Mouse (Mus musculus) heart, postnatal 0 days (tissue): ENCODE measurements at regions not wholly inside any gene's neighbourhood (a gene's known extent, or its start where the extent isn't known, plus 50 kb on each side); places are given as distances from the start of the nearest gene placed in this dataset.
A peak's percentile ranks its signal among the peaks of the same experiment; 100 is the strongest.

Experiments used
- ATAC-seq: fragments of 200-750 bp; cut with Nextera tagmentation; 2 replicates; pipeline ENCODE4 v1.8.0; 2017; ENCODE audit warnings: low read depth, moderate number of reproducible peaks, moderate library complexity; ENCODE audit not compliant: insufficient read depth
- DNase-seq: peaks from one replicate; pipeline ENCODE4 v3.0.0-alpha.2; 2016; ENCODE audit warnings: low spot score
- H3K27ac ChIP-seq: fragments of 300-500 bp; sonication (generic); 2 replicates; pipeline ENCODE4 v1.5.1; 2014; ENCODE audit warnings: low read depth, mild to moderate bottlenecking
- H3K27me3 ChIP-seq: fragments of 300-500 bp; sonication (generic); 2 replicates; pipeline ENCODE4 v1.6.1; 2014; ENCODE audit warnings: low read length, mixed read lengths; ENCODE audit not compliant: control insufficient read depth, insufficient read depth
- H3K36me3 ChIP-seq: fragments of 300-500 bp; sonication (generic); replicated peaks from 2 replicates; pipeline ENCODE4 v1.6.1; 2014; ENCODE audit warnings: low read length, mixed read lengths; ENCODE audit not compliant: control insufficient read depth, insufficient read depth
- H3K4me1 ChIP-seq: fragments of 300-500 bp; sonication (generic); 2 replicates; pipeline ENCODE4 v1.6.1; 2014; ENCODE audit warnings: antibody characterized with exemption; ENCODE audit not compliant: control insufficient read depth, insufficient read depth
- H3K4me2 ChIP-seq: fragments of 300-500 bp; sonication (generic); 2 replicates; pipeline ENCODE4 v1.6.1; 2014; ENCODE audit warnings: low read depth, mild to moderate bottlenecking, low read length, moderate library complexity
- H3K4me3 ChIP-seq: fragments of 300-500 bp; sonication (generic); 2 replicates; pipeline ENCODE4 v1.5.1; 2014; ENCODE audit warnings: low read depth, low read length
- H3K9ac ChIP-seq: fragments of 300-500 bp; sonication (generic); replicated peaks from 2 replicates; pipeline ENCODE4 v1.6.1; 2014; ENCODE audit warnings: low read depth, low read length, mixed read lengths
- H3K9me3 ChIP-seq: fragments of 300-500 bp; sonication (generic); replicated peaks from 2 replicates; pipeline ENCODE4 v1.6.1; 2016; ENCODE audit warnings: low read length; ENCODE audit not compliant: control insufficient read depth
- CTCF ChIP-seq: IDR thresholded peaks from 2 replicates; pipeline ENCODE4 v1.5.1; 2016; ENCODE audit warnings: antibody characterized with exemption, control low read depth, low read depth
- EP300 ChIP-seq: IDR thresholded peaks from 2 replicates; pipeline ENCODE4 v1.6.1; 2016; ENCODE audit warnings: antibody characterized with exemption, low read depth
- WGBS: fragments of 180-500 bp; shearing (Covaris S2); extraction: QIAGEN DNeasy Blood & Tissue Kit; methylation state at CpG from one replicate; pipeline ENCODE4 v1.1.7; 2014; 5-methylcytosine and 5-hydroxymethylcytosine counted together

DNA sequence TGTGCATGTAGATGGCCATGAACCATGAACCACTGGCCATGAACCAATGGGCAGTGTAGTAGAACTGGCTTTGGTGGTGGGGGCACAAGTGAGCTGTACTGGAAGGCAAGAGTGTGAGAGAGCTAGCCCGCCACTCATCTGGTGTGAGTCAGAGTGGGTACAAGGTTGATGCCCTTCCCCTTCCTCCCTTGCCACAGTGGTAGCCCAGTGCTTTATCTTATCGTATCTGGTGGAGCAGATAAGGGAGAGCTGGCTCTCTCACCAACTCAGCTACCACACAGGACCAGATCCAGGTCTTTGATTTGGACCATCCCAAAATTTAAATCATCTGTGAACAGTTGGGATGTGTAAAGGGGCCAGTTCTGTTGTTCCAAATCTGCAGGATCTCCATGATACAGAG lies 173.9 kb downstream of the Kdr start:
- Histone ChIP-seq H3K36me3 (no peaks in the 10 kb centered on the region), H3K27ac (no peak overlapping the region), H3K4me3 (no peak overlapping the region), H3K4me1 (no peaks in the 10 kb centered on the region), H3K9me3 (no peaks in the 10 kb centered on the region), H3K9ac (no peak overlapping the region), H3K4me2 (no peak overlapping the region), H3K27me3 (no peaks in the 10 kb centered on the region)
- DNase-seq, result no peak
- TF ChIP-seq EP300 (no peak), CTCF (no peak)
- ATAC-seq, result no peak
- 73% methylated on average over 2 of the region's 2 CpGs for WGBS

DNA sequence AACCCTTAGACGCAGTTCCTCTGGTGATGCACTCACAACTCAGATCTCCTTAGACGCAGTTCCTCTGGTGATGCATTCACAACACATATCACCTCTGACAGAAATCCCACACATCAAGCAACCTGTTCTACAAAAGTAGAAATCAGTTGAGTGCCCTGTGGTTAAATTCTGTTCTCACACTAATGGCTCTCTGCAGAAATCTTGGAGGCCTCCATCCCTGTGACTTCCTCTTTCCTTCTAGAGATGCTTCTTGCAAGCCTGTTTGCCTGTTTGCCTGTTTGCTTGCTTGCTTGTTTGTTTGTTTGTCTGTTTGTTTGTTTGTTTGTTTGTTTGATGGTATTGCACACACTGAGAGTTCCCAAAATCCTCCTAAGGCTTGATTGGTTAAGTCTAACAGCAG lies 175.2 kb downstream of the Kdr start:
- Histone ChIP-seq H3K36me3 (no peaks in the 10 kb centered on the region), H3K4me1 (no peaks in the 10 kb centered on the region), H3K27ac (no peak overlapping the region), H3K4me3 (no peak overlapping the region), H3K9ac (no peak overlapping the region), H3K9me3 (no peaks in the 10 kb centered on the region), H3K4me2 (no peak overlapping the region), H3K27me3 (no peaks in the 10 kb centered on the region)
- WGBS, result 77% methylated on average over 2 of the region's 2 CpGs
- ATAC-seq (no peak), DNase-seq (no peak)
- no peak for TF ChIP-seq CTCF
- TF ChIP-seq EP300, result no peak

DNA sequence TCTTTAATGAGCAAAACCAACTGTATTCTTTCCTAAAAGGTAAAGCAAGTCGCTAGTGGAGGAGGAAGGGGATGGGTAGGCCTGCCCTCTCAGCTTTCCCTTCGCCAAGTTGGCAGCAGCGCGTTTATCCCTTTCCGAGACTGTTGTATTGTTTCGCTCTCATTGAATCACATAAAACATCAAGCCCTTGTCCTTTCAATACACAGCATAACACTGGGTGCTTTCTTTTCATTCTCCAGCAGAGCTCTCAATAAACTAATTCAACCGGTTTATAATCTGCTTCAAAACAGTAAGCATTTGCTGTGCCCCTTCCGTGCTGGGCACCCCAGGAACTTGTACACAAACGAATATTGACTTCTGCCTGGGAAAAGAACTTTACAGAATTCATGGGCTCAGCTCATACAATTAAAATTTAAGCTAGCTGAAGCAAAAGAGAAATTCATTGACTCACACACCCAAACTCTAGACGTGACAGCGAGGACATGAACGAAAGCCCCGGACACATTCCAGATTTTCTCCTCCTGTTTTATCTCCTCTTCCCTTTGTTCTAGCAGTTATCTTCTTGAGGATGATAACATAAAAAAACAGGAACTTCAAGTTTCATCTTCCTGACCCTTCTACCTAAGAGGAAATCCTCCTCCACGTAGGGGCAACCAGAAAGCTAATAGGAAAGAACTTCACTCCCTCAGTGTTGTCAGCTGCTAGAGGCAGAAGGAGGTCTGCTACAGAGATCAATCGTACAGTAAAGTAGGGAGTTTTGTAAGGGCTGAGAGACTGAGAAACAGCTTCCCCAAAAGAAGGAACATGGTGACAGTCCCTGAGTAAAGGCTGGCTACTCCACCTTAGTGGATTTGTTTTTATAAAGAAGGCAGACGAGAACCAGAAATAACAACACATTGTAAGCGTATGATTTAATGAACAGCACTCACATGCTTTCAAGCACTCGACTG lies 177.9 kb downstream of the Kdr start:
- H3K4me2 ChIP-seq, result no peak overlapping the region
- no peaks in the 10 kb centered on the region for H3K36me3 ChIP-seq
- H3K27ac ChIP-seq, result peak overlapping the region; percentile 8; the same call in 1 of the 2 replicates
- H3K4me1 ChIP-seq, result no peaks in the 10 kb centered on the region
- no peaks in the 10 kb centered on the region for H3K9me3 ChIP-seq
- ATAC-seq (no peak), DNase-seq (no peak)
- TF ChIP-seq EP300 (no peak), CTCF (no peak)
- H3K4me3 ChIP-seq, result no peak overlapping the region
- no peak overlapping the region for H3K9ac ChIP-seq
- WGBS, result 48% methylated on average over 18 of the region's 18 CpGs
- no peaks in the 10 kb centered on the region for H3K27me3 ChIP-seq

DNA sequence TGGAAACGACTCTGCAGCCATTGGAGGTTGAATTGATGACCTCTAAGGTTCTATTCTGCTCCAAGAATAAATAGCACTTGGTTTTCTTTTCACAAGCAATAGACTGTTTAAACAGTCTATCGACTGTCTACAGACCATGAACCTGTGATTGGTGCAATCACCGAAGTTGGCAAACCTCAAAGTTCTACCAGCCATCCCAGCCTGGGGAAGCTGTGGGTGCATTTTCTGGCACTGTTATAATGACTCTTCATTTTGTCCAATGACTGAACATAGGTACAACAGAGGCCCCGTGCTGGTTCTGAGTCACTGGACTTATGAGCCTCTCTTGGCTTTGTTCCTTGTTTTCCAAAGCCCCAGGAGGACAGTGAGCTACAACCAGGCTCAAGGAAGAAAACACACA lies 178.6 kb downstream of the Kdr start:
- 80% methylated on average over 4 of the region's 4 CpGs for WGBS

DNA sequence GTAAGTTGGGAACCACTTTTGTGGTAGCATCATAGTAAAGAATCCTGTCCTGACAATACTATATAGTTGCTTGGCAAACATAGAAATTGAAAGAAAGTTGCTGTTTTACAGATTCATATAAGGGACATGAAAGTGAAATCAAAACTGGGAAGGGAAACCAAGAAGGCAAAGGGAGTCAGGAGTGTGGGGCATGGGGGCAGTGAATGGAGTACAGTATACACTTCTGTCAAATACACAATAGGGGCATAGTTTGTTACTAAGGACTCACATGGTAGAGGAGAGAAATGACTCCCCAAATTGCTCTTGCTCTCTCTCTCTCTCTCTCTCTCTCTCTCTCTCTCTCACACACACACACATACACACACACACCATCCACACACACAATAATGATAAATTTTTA lies 185.1 kb downstream of the Kdr start:
- no peak overlapping the region for H3K4me2 ChIP-seq
- H3K36me3 ChIP-seq, result no peaks in the 10 kb centered on the region
- H3K9me3 ChIP-seq, result no peaks in the 10 kb centered on the region
- H3K27ac ChIP-seq, result no peak overlapping the region
- no peak overlapping the region for H3K9ac ChIP-seq
- ATAC-seq, result no peak
- no peak overlapping the region for H3K4me3 ChIP-seq
- H3K4me1 ChIP-seq, result no peaks in the 10 kb centered on the region
- no peak for DNase-seq
- H3K27me3 ChIP-seq, result no peaks in the 10 kb centered on the region
- TF ChIP-seq EP300 (no peak), CTCF (no peak)

More for the DNA sequence above, 178.6 kb downstream of the Kdr start:
- DNase-seq, result no peak
- no peak for TF ChIP-seq EP300
- TF ChIP-seq CTCF, result no peak
- Histone ChIP-seq H3K27me3 (no peaks in the 10 kb centered on the region), H3K4me2 (no peak overlapping the region), H3K9me3 (no peaks in the 10 kb centered on the region), H3K4me1 (no peaks in the 10 kb centered on the region), H3K27ac (0 out of 2 replicates have a peak overlapping the region, but pooled peaks have one; percentile 8), H3K9ac (no peak overlapping the region), H3K4me3 (no peak overlapping the region), H3K36me3 (no peaks in the 10 kb centered on the region)
- no peak for ATAC-seq
